Mouse (Mus musculus) embryonic facial prominence, embryonic 11.5 days (tissue): ENCODE data around the gene Errfi1. TPM values are rescaled to one million over a fixed set of nuclear protein-coding genes. Genes with fewer than 3 reads are reported as not detected.

ENCODE experiments used
- ATAC-seq: fragments of 200-750 bp; cut with Nextera tagmentation; replicated peaks from 2 replicates; pipeline ENCODE4 v1.8.0; 2017; ENCODE audit warnings: low read depth; ENCODE audit not compliant: insufficient number of reproducible peaks, low FRiP score, low TSS enrichment
- DNase-seq: peaks from one replicate; pipeline ENCODE4 v3.0.0-alpha.2; 2015; ENCODE audit warnings: low spot score
- H3K27ac ChIP-seq: fragments of 300-500 bp; sonication (generic); replicated peaks from 2 replicates; pipeline ENCODE4 v1.5.1; 2014; ENCODE audit warnings: mild to moderate bottlenecking, low read depth, low read length, control low read depth
- H3K27me3 ChIP-seq: fragments of 300-500 bp; sonication (generic); 2 replicates; pipeline ENCODE4 v1.6.1; 2014; ENCODE audit warnings: mild to moderate bottlenecking, low read length, moderate library complexity, mixed read lengths; ENCODE audit not compliant: control insufficient read depth, insufficient read depth
- H3K36me3 ChIP-seq: fragments of 300-500 bp; sonication (generic); replicated peaks from 2 replicates; pipeline ENCODE4 v1.6.1; 2014; ENCODE audit warnings: low read depth, mild to moderate bottlenecking, low read length, moderate library complexity, mixed read lengths; ENCODE audit not compliant: control insufficient read depth, insufficient read depth
- H3K4me1 ChIP-seq: fragments of 300-500 bp; sonication (generic); 2 replicates; pipeline ENCODE4 v1.6.1; 2014; ENCODE audit warnings: low read length, mixed read lengths; ENCODE audit not compliant: control insufficient read depth, insufficient read depth
- H3K4me2 ChIP-seq: fragments of 300-500 bp; sonication (generic); 2 replicates; pipeline ENCODE4 v1.6.1; 2014; ENCODE audit warnings: low read depth, mild to moderate bottlenecking, control low read depth, low read length, moderate library complexity
- H3K4me3 ChIP-seq: fragments of 300-500 bp; sonication (generic); 2 replicates; pipeline ENCODE4 v1.5.1; 2014; ENCODE audit warnings: low read depth, low read length, control low read depth
- H3K9ac ChIP-seq: fragments of 300-500 bp; sonication (generic); replicated peaks from 2 replicates; pipeline ENCODE4 v1.6.1; 2014; ENCODE audit warnings: mild to moderate bottlenecking, control low read depth, low read length
- H3K9me3 ChIP-seq: fragments of 300-500 bp; sonication (generic); replicated peaks from 2 replicates; pipeline ENCODE4 v1.6.1; 2016; ENCODE audit warnings: mild to moderate bottlenecking, low read length, inconsistent platforms, mixed read lengths; ENCODE audit not compliant: control insufficient read depth
- WGBS: fragments of 180-500 bp; shearing (Covaris S2); extraction: QIAGEN DNeasy Blood & Tissue Kit; methylation state at CpG from one replicate; pipeline ENCODE4 v1.1.7; 2014; 5-methylcytosine and 5-hydroxymethylcytosine counted together
- polyA plus RNA-seq: library from polyadenylated mRNA; unstranded; fragments of >200 nt; fragmentation: Nextera tagmentation; extraction: Ambion mirVana; gene quantifications from 2 replicates; pipeline ENCODE4 v1.2.1, GENCODE M21; 2014

The Errfi1 gene
- polyA plus RNA-seq, 1 experiment from 2014 or later, result 30.7 TPM

DNA sequence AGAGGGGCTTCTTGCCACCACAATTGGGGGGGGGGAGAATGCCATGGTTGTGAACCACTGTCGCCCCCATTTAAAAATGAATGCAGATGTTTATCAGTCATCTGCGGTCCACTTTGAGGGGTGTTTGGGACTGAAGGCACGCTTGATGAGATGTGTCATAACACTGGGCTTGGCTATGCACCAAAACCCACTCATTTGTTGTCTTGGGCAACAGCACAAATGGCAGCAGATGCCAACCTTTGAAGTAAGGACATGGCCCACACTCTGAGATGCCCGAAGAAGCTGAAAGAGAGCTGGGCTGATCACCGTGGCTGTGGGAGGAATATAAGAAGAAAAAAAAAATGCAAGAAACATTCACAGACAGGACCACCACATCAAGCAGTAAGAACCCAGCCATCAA lies 18.6 kb upstream of the Errfi1 start:
- 88% methylated on average over 5 of the region's 5 CpGs for WGBS
- Histone ChIP-seq H3K4me1 (no peaks in the 10 kb centered on the region), H3K4me3 (no peak overlapping the region), H3K27me3 (no peaks in the 10 kb centered on the region), H3K36me3 (no peaks in the 10 kb centered on the region), H3K27ac (no peak overlapping the region), H3K9me3 (no peaks in the 10 kb centered on the region), H3K4me2 (no peak overlapping the region), H3K9ac (no peak overlapping the region)
- no peak for DNase-seq
- ATAC-seq, result no peak

DNA sequence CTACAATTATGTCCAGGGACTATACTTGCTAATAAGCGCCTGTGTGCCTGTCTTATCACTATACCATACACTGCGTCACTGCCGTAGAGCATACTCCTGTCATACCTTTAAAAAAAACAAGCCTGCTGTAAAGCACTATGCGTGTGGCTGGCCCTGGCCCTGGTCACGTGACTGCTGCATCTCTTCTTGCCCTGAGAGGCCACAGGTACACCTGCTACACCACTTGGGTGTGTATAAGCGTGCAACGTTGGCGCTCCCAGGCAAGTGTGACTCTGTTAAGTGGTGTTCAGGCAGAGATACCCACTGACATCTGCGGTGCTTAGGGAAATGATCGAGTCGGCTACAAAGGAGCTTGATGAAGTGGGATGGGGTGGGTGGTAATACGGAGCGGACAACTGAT lies 17.5 kb upstream of the Errfi1 start:
- ATAC-seq (no peak), DNase-seq (no peak)
- Histone ChIP-seq H3K27ac (no peak overlapping the region), H3K36me3 (no peaks in the 10 kb centered on the region), H3K4me2 (no peak overlapping the region), H3K4me1 (no peaks in the 10 kb centered on the region), H3K4me3 (no peak overlapping the region), H3K9ac (no peak overlapping the region), H3K9me3 (no peaks in the 10 kb centered on the region), H3K27me3 (no peaks in the 10 kb centered on the region)
- 90% methylated on average over 13 of the region's 13 CpGs for WGBS

DNA sequence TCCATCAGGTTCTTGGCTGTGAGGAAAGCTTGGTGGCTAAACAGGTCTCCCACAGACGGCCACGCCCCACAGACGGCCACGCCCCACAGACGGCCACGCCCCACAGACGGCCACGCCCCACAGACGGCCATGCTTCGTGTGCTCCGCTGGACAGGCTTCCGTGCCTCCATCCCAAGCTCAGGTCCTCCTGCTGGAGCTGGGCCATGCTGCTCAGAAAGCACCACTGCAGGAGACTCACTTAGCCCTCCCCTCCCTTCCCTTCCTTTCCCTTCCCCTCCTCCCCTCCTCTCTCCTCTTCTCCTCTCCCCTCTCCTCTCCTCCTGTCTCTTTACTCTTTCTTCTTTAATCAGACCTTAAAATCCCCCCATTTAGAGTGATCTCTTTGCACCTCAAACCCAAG lies 16.8 kb upstream of the Errfi1 start:
- H3K27ac ChIP-seq, result no peak overlapping the region
- H3K4me2 ChIP-seq, result no peak overlapping the region
- no peaks in the 10 kb centered on the region for H3K9me3 ChIP-seq
- H3K36me3 ChIP-seq, result no peaks in the 10 kb centered on the region
- DNase-seq (no peak), ATAC-seq (no peak)
- no peaks in the 10 kb centered on the region for H3K27me3 ChIP-seq
- H3K4me3 ChIP-seq, result no peak overlapping the region
- no peak overlapping the region for H3K9ac ChIP-seq
- H3K4me1 ChIP-seq, result no peaks in the 10 kb centered on the region
- 85% methylated on average over 12 of the region's 12 CpGs for WGBS

DNA sequence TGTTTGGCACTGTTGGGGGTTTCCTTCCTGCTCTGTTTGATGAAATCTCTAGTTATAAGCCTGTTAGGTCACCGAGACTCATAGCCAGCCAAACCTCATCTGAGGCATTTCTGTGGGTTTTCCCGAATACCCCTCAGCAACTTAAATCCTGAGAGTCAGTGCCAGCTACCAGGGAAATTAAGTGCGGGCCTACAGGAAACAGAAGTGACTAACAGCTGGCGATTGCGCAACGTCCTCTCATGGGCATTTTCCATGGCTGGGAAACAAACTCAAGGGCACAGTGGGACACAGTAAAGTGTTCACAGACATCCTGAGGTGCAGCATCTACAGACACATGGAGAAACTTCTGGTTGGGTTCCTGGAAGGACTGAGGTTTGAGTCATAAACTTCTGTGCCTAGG lies 16.3 kb upstream of the Errfi1 start:
- Histone ChIP-seq H3K4me3 (no peak overlapping the region), H3K9ac (no peak overlapping the region), H3K9me3 (no peaks in the 10 kb centered on the region), H3K27me3 (no peaks in the 10 kb centered on the region), H3K4me2 (no peak overlapping the region), H3K36me3 (no peaks in the 10 kb centered on the region), H3K27ac (no peak overlapping the region), H3K4me1 (no peaks in the 10 kb centered on the region)
- ATAC-seq, result no peak
- no peak for DNase-seq
- WGBS, result 85% methylated on average over 6 of the region's 6 CpGs

DNA sequence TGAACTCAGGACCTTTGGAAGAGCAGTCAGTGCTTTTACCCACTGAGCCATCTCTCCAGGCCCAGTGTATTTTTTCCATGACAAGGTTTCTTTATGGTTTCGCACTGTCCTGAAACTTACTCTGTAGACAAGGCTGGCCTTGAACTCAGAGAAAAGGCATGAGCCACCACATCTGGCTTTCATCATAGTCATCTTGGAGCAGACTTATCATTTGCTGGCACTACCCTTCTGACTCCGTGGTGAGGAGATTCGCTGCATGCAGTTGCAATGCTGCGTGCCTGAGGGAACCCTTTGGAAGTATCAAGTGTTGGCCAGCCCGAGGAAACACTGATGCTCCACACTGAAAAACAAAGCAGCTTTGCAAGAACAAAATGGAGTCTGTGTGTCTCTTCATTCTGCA lies 11.7 kb upstream of the Errfi1 start:
- Histone ChIP-seq H3K9me3 (no peaks in the 10 kb centered on the region), H3K4me2 (no peak overlapping the region), H3K9ac (no peak overlapping the region), H3K4me1 (no peaks in the 10 kb centered on the region), H3K36me3 (no peaks in the 10 kb centered on the region), H3K4me3 (no peak overlapping the region), H3K27me3 (no peaks in the 10 kb centered on the region), H3K27ac (no peak overlapping the region)
- ATAC-seq (no peak), DNase-seq (no peak)
- 63% methylated on average over 5 of the region's 5 CpGs for WGBS

DNA sequence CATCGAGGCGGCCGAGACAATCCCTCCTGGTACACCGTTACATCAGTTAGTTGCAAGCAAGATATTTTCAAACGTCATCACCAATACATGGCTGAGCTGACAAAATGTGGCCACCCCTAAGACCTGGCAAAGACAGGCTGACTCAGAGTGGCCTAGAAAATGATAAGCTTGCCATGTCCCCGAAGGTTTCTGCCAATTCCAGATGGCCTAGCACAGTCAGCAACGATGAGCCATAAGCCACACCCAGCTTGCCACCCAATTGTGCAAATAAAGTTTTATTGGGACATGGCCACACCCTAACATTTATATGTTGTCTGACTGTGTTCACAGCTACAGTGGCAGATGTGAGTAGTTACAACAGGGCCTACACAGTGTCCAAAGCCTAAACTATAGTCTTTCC lies 10.5 kb upstream of the Errfi1 start:
- Histone ChIP-seq H3K9ac (no peak overlapping the region), H3K9me3 (no peaks in the 10 kb centered on the region), H3K4me1 (no peaks in the 10 kb centered on the region), H3K27me3 (no peaks in the 10 kb centered on the region), H3K36me3 (no peaks in the 10 kb centered on the region), H3K4me2 (no peak overlapping the region), H3K27ac (no peak overlapping the region), H3K4me3 (no peak overlapping the region)
- ATAC-seq (no peak), DNase-seq (no peak)
- 87% methylated on average over 7 of the region's 7 CpGs for WGBS

DNA sequence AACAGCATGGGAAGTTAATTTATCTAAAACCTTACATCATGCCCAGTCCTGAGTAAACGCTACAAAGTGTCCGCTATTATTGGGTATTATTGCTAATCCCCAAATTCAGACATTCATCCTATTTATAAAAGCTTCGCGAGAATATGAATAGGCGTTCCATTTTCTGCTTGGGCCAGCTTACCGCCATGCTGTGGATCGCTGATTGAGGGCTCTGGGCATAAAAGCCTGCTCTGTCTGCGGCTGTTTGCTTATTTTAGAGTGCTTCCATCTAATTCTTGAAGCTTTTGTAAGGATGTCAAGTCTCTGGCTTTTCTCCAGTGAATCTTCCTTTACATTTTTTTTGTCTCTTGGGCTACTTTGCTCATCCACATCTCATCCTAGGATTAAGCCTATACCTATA lies 7.4 kb upstream of the Errfi1 start:
- DNase-seq, result no peak
- WGBS, result 83% methylated on average over 8 of the region's 8 CpGs
- H3K36me3 ChIP-seq, result no peaks in the 10 kb centered on the region
- H3K4me3 ChIP-seq, result no peak overlapping the region
- H3K9me3 ChIP-seq, result no peaks in the 10 kb centered on the region
- no peaks in the 10 kb centered on the region for H3K27me3 ChIP-seq
- H3K4me2 ChIP-seq, result no peak overlapping the region
- no peak overlapping the region for H3K9ac ChIP-seq
- ATAC-seq, result no peak
- no peaks in the 10 kb centered on the region for H3K4me1 ChIP-seq
- no peak overlapping the region for H3K27ac ChIP-seq

DNA sequence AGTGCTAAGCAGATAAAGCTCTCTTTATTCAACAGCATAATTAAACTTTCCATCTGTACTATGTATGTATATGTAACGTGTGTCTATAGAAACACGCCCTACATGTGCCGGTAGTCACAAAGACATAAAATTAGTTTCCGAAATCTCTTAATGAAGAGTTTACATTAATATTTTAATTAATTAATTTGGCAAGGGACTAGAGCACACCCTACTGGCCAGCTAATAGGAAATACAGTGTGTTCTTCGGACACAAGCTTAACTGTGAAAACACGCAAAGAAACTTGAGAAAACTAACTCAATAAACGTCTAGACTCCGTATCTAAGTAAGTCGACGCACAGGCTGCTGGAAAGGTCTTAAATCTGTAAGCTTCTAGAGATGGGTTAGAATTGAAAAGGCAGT lies 3.8 kb upstream of the Errfi1 start:
- Histone ChIP-seq H3K9ac (no peak overlapping the region), H3K4me1 (peaks cover 3% of the 10 kb centered on the region; the same call in 1 of the 2 replicates), H3K4me3 (no peak overlapping the region), H3K27me3 (no peaks in the 10 kb centered on the region), H3K27ac (no peak overlapping the region), H3K4me2 (no peak overlapping the region), H3K36me3 (no peaks in the 10 kb centered on the region), H3K9me3 (no peaks in the 10 kb centered on the region)
- ATAC-seq, result no peak
- DNase-seq, result no peak
- whole genome bisulfite sequencing, result 67% methylated on average over 10 of the region's 10 CpGs
